Comparison of ENCODE assay signal across 12 mouse cellular contexts in the genomic region with DNA sequence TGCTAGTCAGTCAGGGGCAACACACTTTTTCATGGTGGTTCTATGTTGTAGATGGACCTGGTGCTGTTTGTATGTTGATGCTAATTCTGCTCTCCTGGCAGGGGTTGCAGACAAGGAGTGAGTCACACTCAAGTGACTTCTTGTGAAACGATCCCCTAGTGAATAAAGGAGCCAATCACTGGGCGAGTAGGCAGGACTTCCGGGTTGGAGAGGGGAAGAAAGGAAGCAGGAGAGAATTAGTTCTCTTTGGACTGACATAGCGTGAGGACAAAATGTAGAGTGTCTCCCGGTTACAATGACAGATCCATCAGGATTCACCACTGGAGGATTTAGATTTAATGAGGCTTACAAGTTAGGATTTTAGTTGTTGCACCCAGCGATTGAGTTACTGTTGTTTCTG. TPM values are rescaled to one million over a fixed set of nuclear protein-coding genes. Genes with fewer than 3 reads are reported as not detected.
DNase-seq lines count a peak whose midpoint lies in the region; ATAC-seq and TF ChIP-seq lines count a peak whose summit lies in the region.
"Had no signal": no experiment of that assay in that cellular context is flagged by ENCODE, and none has a peak within 500 bp of the region (broad histone marks: within the 10 kb centered on the region; RNA-seq: fewer than 3 reads in every experiment).

No protein-coding gene starts in this region.

- ATAC-seq in heart, embryonic 11.5 days (replicated peaks; ENCODE audit: insufficient number of reproducible peaks, low FRiP score, low TSS enrichment) = no peak
- ATAC-seq: CD4-positive, CD25-positive, alpha-beta regulatory T cell, adult 4 months had no signal

- no peaks in the 10 kb centered on the region for H3K36me3 ChIP-seq in heart, embryonic 11.5 days (ENCODE audit: control insufficient read depth, insufficient read depth, low read length)
- peaks cover 15% of the 10 kb centered on the region for H3K36me3 ChIP-seq in forebrain, embryonic 10.5 days (replicated peaks)

- no peak for TF ChIP-seq CTCF in left cerebral cortex, adult 2 months (IDR thresholded peaks at IDR 0.05)

- H3K4me3 ChIP-seq in heart, embryonic 11.5 days (ENCODE audit: low read depth, low read length) = no peak overlapping the region
- no peak overlapping the region for H3K4me3 ChIP-seq in left cerebral cortex, adult 2 months
- no peak overlapping the region for H3K4me3 ChIP-seq in forebrain, embryonic 10.5 days
- H3K4me3 ChIP-seq: neural tube, embryonic 12.5 days had no signal

- intact Hi-C loops in left cerebral cortex, adult 2 months (cut with DNase I) = no loop called here

- H3K9ac ChIP-seq in heart, embryonic 11.5 days (ENCODE audit: low read depth, low read length) = no peak overlapping the region
- H3K9ac ChIP-seq: liver, embryonic 14.5 days; neural tube, embryonic 12.5 days had no signal

- 79% methylated on average over 6 of the region's 6 CpGs for WGBS in heart, embryonic 11.5 days (ENCODE audit: insufficient replicate concordance)
- WGBS in forebrain, embryonic 10.5 days = 89% methylated on average over 6 of the region's 6 CpGs

- H3K4me1 ChIP-seq in heart, embryonic 11.5 days (ENCODE audit: control insufficient read depth, insufficient read depth, low read length) = peaks cover 13% of the 10 kb centered on the region
- peaks cover 14% of the 10 kb centered on the region for H3K4me1 ChIP-seq in forebrain, embryonic 10.5 days

- H3K27me3 ChIP-seq in heart, embryonic 11.5 days (ENCODE audit: control insufficient read depth, insufficient read depth, low read length) = no peaks in the 10 kb centered on the region
- no peaks in the 10 kb centered on the region for H3K27me3 ChIP-seq in forebrain, embryonic 10.5 days (ENCODE audit: poor library complexity, severe bottlenecking)
- H3K27me3 ChIP-seq: neural tube, embryonic 12.5 days had no signal

- DNase-seq in gastrocnemius, adult 18-20 months (ENCODE audit: low spot score) = peak; percentile 69
- no peak for DNase-seq in gastrocnemius, postnatal 4 days (ENCODE audit: low spot score in 2 of 2)
- peak; percentile 50 for DNase-seq in adrenal gland, postnatal 10 days
- peak; percentile 79 for DNase-seq in lung, postnatal 36 days
- no peak for DNase-seq in left cerebral cortex, adult 2 months (ENCODE audit: extremely low spot score in 1 of 2, low spot score in 2 of 2)
- no peak for DNase-seq in thymus, postnatal 14 days
- no peak for DNase-seq in forebrain, embryonic 10.5 days (ENCODE audit: extremely low spot score, low spot score)

- H3K27ac ChIP-seq in heart, embryonic 11.5 days (ENCODE audit: low read depth, low read length) = peak overlapping the region; percentile 29; the same call in 1 of the 2 replicates
- H3K27ac ChIP-seq in left cerebral cortex, adult 2 months = no peak overlapping the region
- no peak overlapping the region for H3K27ac ChIP-seq in forebrain, embryonic 10.5 days
- H3K27ac ChIP-seq: kidney, postnatal 0 days; liver, embryonic 14.5 days; neural tube, embryonic 12.5 days had no signal

- H3K4me2 ChIP-seq in heart, embryonic 11.5 days = no peak overlapping the region
- H3K4me2 ChIP-seq: neural tube, embryonic 12.5 days had no signal

- no peaks in the 10 kb centered on the region for H3K9me3 ChIP-seq in heart, embryonic 11.5 days (replicated peaks; ENCODE audit: control insufficient read depth, low read length)
- no peaks in the 10 kb centered on the region for H3K9me3 ChIP-seq in forebrain, embryonic 10.5 days
- H3K9me3 ChIP-seq: neural tube, embryonic 12.5 days had no signal

RNA-seq across cellular contexts. Expression of a gene that starts 37.7 kb away (rescaled TPM):
- total RNA-seq in gastrocnemius, adult 18-20 months (2021) = 1 to 10 TPM; 4.5 to 5.1 TPM
- total RNA-seq in gastrocnemius, postnatal 4 days (2021) = 10 to 100 TPM; 12.9 to 15.2 TPM
- 10 to 100 TPM; 17.0 to 20.1 TPM for total RNA-seq in adrenal gland, postnatal 10 days (2021)
- 113 and 116 TPM in 2 replicates for polyA plus RNA-seq in heart, embryonic 11.5 days (2014; fragmentation: Nextera tagmentation; extraction: Ambion mirVana)
- 10 to 100 TPM; 10.0 to 14.7 TPM for total RNA-seq in left cerebral cortex, adult 2 months (2021)
- polyA plus RNA-seq in forebrain, embryonic 10.5 days (2016; fragmentation: Nextera tagmentation; extraction: Ambion mirVana) = 61.3 and 65.8 TPM in 2 replicates

RNA-seq across cellular contexts. Expression of a gene that starts 37.9 kb away (rescaled TPM):
- total RNA-seq in gastrocnemius, adult 18-20 months (2021) = 1 to 10 TPM; 8.4 to 8.5 TPM
- total RNA-seq in gastrocnemius, postnatal 4 days (2021) = 10 to 100 TPM; 35.7 to 45.0 TPM
- total RNA-seq in adrenal gland, postnatal 10 days (2021) = 10 to 100 TPM; 32.3 to 34.2 TPM
- 15.1 and 23.3 TPM in 2 replicates for polyA plus RNA-seq in heart, embryonic 11.5 days (2014; fragmentation: Nextera tagmentation; extraction: Ambion mirVana)
- 10 to 100 TPM; 34.6 to 39.7 TPM for total RNA-seq in left cerebral cortex, adult 2 months (2021)
- polyA plus RNA-seq in forebrain, embryonic 10.5 days (2016; fragmentation: Nextera tagmentation; extraction: Ambion mirVana) = 26.0 and 28.0 TPM in 2 replicates

RNA-seq across cellular contexts. Expression of a gene that starts 56.2 kb away (rescaled TPM):
- 100 to 1,000 TPM; 100 to 109 TPM for total RNA-seq in gastrocnemius, adult 18-20 months (2021)
- 100 to 1,000 TPM; 139 to 149 TPM for total RNA-seq in gastrocnemius, postnatal 4 days (2021)
- total RNA-seq in adrenal gland, postnatal 10 days (2021) = 100 to 1,000 TPM; 170 to 185 TPM
- polyA plus RNA-seq in heart, embryonic 11.5 days (2014; fragmentation: Nextera tagmentation; extraction: Ambion mirVana) = 73.3 and 80.7 TPM in 2 replicates
- total RNA-seq in left cerebral cortex, adult 2 months (2021) = 100 to 1,000 TPM; 110 to 113 TPM
- 81.4 and 82.7 TPM in 2 replicates for polyA plus RNA-seq in forebrain, embryonic 10.5 days (2016; fragmentation: Nextera tagmentation; extraction: Ambion mirVana)

Comparison
In these comparisons a context has a peak if more than half of its experiments do, and no peak if none do; other contexts are left out.
1. DNase-seq: peak in gastrocnemius, adult 18-20 months (single experiment), adrenal gland, postnatal 10 days (single experiment) and lung, postnatal 36 days (single experiment); none in gastrocnemius, postnatal 4 days (0 of 2), left cerebral cortex, adult 2 months (0 of 2), thymus, postnatal 14 days (single experiment) and forebrain, embryonic 10.5 days (single experiment).